9 mouse cellular contexts compared by ENCODE assay signal in genomic region chr5:115534856-115535255, GRCm38 (mm10). TPM values are rescaled to one million over a fixed set of nuclear protein-coding genes. Genes with fewer than 3 reads are reported as not detected.
DNase-seq lines count a peak whose midpoint lies in the region; ATAC-seq and TF ChIP-seq lines count a peak whose summit lies in the region.
"Had no signal": no experiment of that assay in that cellular context is flagged by ENCODE, and none has a peak within 500 bp of the region (broad histone marks: within the 10 kb centered on the region; RNA-seq: fewer than 3 reads in every experiment).

No protein-coding gene starts in this region.

- peak; percentile 47 for ATAC-seq in granulocyte monocyte progenitor cell, adult 5-6 weeks (replicated peaks; ENCODE audit: poor library complexity, severe bottlenecking)
- ATAC-seq in liver, embryonic 11.5 days (replicated peaks; ENCODE audit: low FRiP score) = no peak
- no peak for ATAC-seq in stomach, embryonic 15.5 days (ENCODE audit: insufficient read depth, low FRiP score, low read depth)
- no peak for ATAC-seq in forebrain, postnatal 0 days

- H3K9me3 ChIP-seq in liver, embryonic 11.5 days (ENCODE audit: control insufficient read depth, low read length) = no peaks in the 10 kb centered on the region
- H3K9me3 ChIP-seq in stomach, embryonic 15.5 days = no peaks in the 10 kb centered on the region
- H3K9me3 ChIP-seq in forebrain, postnatal 0 days (ENCODE audit: low read length) = no peaks in the 10 kb centered on the region
- H3K9me3 ChIP-seq: neural tube, embryonic 13.5 days had no signal

- 8% methylated on average over 8 of the region's 8 CpGs for WGBS in spleen, adult 2 months
- WGBS in liver, embryonic 11.5 days = 19% methylated on average over 8 of the region's 8 CpGs
- 31% methylated on average over 8 of the region's 8 CpGs for WGBS in stomach, embryonic 15.5 days
- 65% methylated on average over 8 of the region's 8 CpGs for WGBS in forebrain, postnatal 0 days

- peak overlapping the region; percentile 34; the same call in 1 of the 2 replicates for H3K9ac ChIP-seq in liver, embryonic 11.5 days (ENCODE audit: low read depth, low read length)
- H3K9ac ChIP-seq in stomach, embryonic 15.5 days = no peak overlapping the region
- H3K9ac ChIP-seq in forebrain, postnatal 0 days = no peak overlapping the region

- no peaks in the 10 kb centered on the region for H3K27me3 ChIP-seq in spleen, adult 2 months (ENCODE audit: control insufficient read depth, insufficient read depth, low read length)
- no peaks in the 10 kb centered on the region for H3K27me3 ChIP-seq in liver, embryonic 11.5 days (replicated peaks; ENCODE audit: control insufficient read depth, insufficient read depth, low read length)
- no peaks in the 10 kb centered on the region for H3K27me3 ChIP-seq in stomach, embryonic 15.5 days (replicated peaks)
- no peaks in the 10 kb centered on the region for H3K27me3 ChIP-seq in forebrain, postnatal 0 days (ENCODE audit: insufficient read depth, low read length)
- H3K27me3 ChIP-seq: neural tube, embryonic 13.5 days had no signal

- H3K4me2 ChIP-seq in liver, embryonic 11.5 days = peak overlapping the region; percentile 53
- H3K4me2 ChIP-seq in stomach, embryonic 15.5 days = peak overlapping the region; percentile 26
- H3K4me2 ChIP-seq in forebrain, postnatal 0 days (ENCODE audit: low read depth) = no peak overlapping the region

- no peak for DNase-seq in spleen, adult 2 months (ENCODE audit: low read depth in 1 of 2, low spot score in 2 of 2)
- DNase-seq in spleen, postnatal 10 days (ENCODE audit: low spot score in 2 of 2) = no peak
- DNase-seq in liver, embryonic 11.5 days (ENCODE audit: low spot score) = no peak
- no peak for DNase-seq in right cerebral cortex, postnatal 14 days
- no peak for DNase-seq in forebrain, postnatal 0 days
- no peak for DNase-seq in left cerebral cortex, postnatal 25 days (ENCODE audit: low spot score in 2 of 2)

- peak overlapping the region; percentile 67 for H3K27ac ChIP-seq in spleen, adult 2 months (ENCODE audit: insufficient read depth, low read length)
- H3K27ac ChIP-seq in liver, embryonic 11.5 days (ENCODE audit: low read depth, low read length) = peak overlapping the region; percentile 61
- peak overlapping the region; percentile 67 for H3K27ac ChIP-seq in stomach, embryonic 15.5 days
- no peak overlapping the region for H3K27ac ChIP-seq in forebrain, postnatal 0 days (ENCODE audit: low read depth, low read length)

- no peak overlapping the region for H3K4me3 ChIP-seq in spleen, adult 2 months (ENCODE audit: extremely low read depth, insufficient read depth, insufficient read length)
- no peak overlapping the region for H3K4me3 ChIP-seq in liver, embryonic 11.5 days (ENCODE audit: low read depth, low read length)
- no peak overlapping the region for H3K4me3 ChIP-seq in stomach, embryonic 15.5 days (replicated peaks)
- no peak overlapping the region for H3K4me3 ChIP-seq in forebrain, postnatal 0 days (ENCODE audit: low read depth, low read length)
- H3K4me3 ChIP-seq: neural tube, embryonic 13.5 days had no signal

- no peaks in the 10 kb centered on the region for H3K36me3 ChIP-seq in spleen, adult 2 months (ENCODE audit: control insufficient read depth, insufficient read depth, low read length)
- no peaks in the 10 kb centered on the region for H3K36me3 ChIP-seq in liver, embryonic 11.5 days (ENCODE audit: control insufficient read depth, insufficient read depth, low read length)
- H3K36me3 ChIP-seq in stomach, embryonic 15.5 days = no peaks in the 10 kb centered on the region
- H3K36me3 ChIP-seq in forebrain, postnatal 0 days (ENCODE audit: insufficient read depth) = no peaks in the 10 kb centered on the region
- H3K36me3 ChIP-seq: neural tube, embryonic 13.5 days had no signal

- peaks cover 45% of the 10 kb centered on the region for H3K4me1 ChIP-seq in spleen, adult 2 months (ENCODE audit: control insufficient read depth, insufficient read depth, insufficient read length)
- H3K4me1 ChIP-seq in liver, embryonic 11.5 days (replicated peaks; ENCODE audit: control insufficient read depth, insufficient read depth, low read length) = peaks cover 84% of the 10 kb centered on the region
- H3K4me1 ChIP-seq in stomach, embryonic 15.5 days = peaks cover 72% of the 10 kb centered on the region
- H3K4me1 ChIP-seq in forebrain, postnatal 0 days (ENCODE audit: insufficient read depth) = no peaks in the 10 kb centered on the region

- TF ChIP-seq CTCF in spleen, adult 2 months (IDR thresholded peaks at IDR 0.05; ENCODE audit: extremely low read depth, insufficient read depth, insufficient read length, insufficient replicate concordance) = no peak
- no peak for TF ChIP-seq CTCF in forebrain, postnatal 0 days (IDR thresholded peaks at IDR 0.05; ENCODE audit: low read depth)

- intact Hi-C loops in left cerebral cortex, postnatal 25 days (cut with DNase I) = no loop called here

- TF ChIP-seq POLR2A in spleen, adult 2 months (IDR thresholded peaks at IDR 0.05; ENCODE audit: low read depth, low read length) = no peak

RNA-seq across cellular contexts. Expression of gene Rplp0, which starts 24.4 kb away (rescaled TPM):
- 2,439 and 2,476 TPM in 2 replicates for polyA plus RNA-seq in spleen, adult 2 months (2012; rRNA removed)
- total RNA-seq in granulocyte monocyte progenitor cell, adult 5-6 weeks (2014; fragmentation: Nextera tagmentation) = 2,324 and 2,796 TPM in 2 replicates
- 1,887 and 2,078 TPM in 2 replicates for total RNA-seq in granulocyte monocyte progenitor cell, adult 5-6 weeks (2017)
- 2,436 and 2,466 TPM in 2 replicates for polyA plus RNA-seq in liver, embryonic 11.5 days (2014; fragmentation: Nextera tagmentation; extraction: Ambion mirVana)
- 1,425 and 1,562 TPM in 2 replicates for polyA plus RNA-seq in stomach, embryonic 15.5 days (2015; fragmentation: Nextera tagmentation; extraction: Ambion mirVana)
- total RNA-seq in forebrain, postnatal 0 days (2014; rRNA removed) = 1,794 and 2,056 TPM in 2 replicates
- 842 and 978 TPM in 2 replicates for polyA plus RNA-seq in forebrain, postnatal 0 days (2015; fragmentation: Nextera tagmentation; extraction: Ambion mirVana)
- 100 to 1,000 TPM; 208 to 218 TPM for total RNA-seq in left cerebral cortex, postnatal 25 days (2021)

RNA-seq across cellular contexts. Expression of gene Pxn, which starts 28.4 kb away (rescaled TPM):
- 63.8 and 76.1 TPM in 2 replicates for polyA plus RNA-seq in spleen, adult 2 months (2012; rRNA removed)
- total RNA-seq in granulocyte monocyte progenitor cell, adult 5-6 weeks (2014; fragmentation: Nextera tagmentation) = 56.2 and 57.1 TPM in 2 replicates
- 110 and 111 TPM in 2 replicates for total RNA-seq in granulocyte monocyte progenitor cell, adult 5-6 weeks (2017)
- 12.4 and 14.0 TPM in 2 replicates for polyA plus RNA-seq in liver, embryonic 11.5 days (2014; fragmentation: Nextera tagmentation; extraction: Ambion mirVana)
- 37.0 and 43.0 TPM in 2 replicates for polyA plus RNA-seq in stomach, embryonic 15.5 days (2015; fragmentation: Nextera tagmentation; extraction: Ambion mirVana)
- total RNA-seq in forebrain, postnatal 0 days (2014; rRNA removed) = 23.5 and 29.8 TPM in 2 replicates
- 14.1 and 14.8 TPM in 2 replicates for polyA plus RNA-seq in forebrain, postnatal 0 days (2015; fragmentation: Nextera tagmentation; extraction: Ambion mirVana)
- total RNA-seq in left cerebral cortex, postnatal 25 days (2021) = 10 to 100 TPM; 19.9 to 21.0 TPM

RNA-seq across cellular contexts. Expression of gene Gcn1l1, which starts 30.2 kb away (rescaled TPM):
- polyA plus RNA-seq in spleen, adult 2 months (2012; rRNA removed) = 48.3 and 61.8 TPM in 2 replicates
- total RNA-seq in granulocyte monocyte progenitor cell, adult 5-6 weeks (2014; fragmentation: Nextera tagmentation) = 26.9 and 43.5 TPM in 2 replicates
- 33.4 and 37.4 TPM in 2 replicates for total RNA-seq in granulocyte monocyte progenitor cell, adult 5-6 weeks (2017)
- polyA plus RNA-seq in liver, embryonic 11.5 days (2014; fragmentation: Nextera tagmentation; extraction: Ambion mirVana) = 51.0 and 55.6 TPM in 2 replicates
- polyA plus RNA-seq in stomach, embryonic 15.5 days (2015; fragmentation: Nextera tagmentation; extraction: Ambion mirVana) = 34.9 and 36.4 TPM in 2 replicates
- total RNA-seq in forebrain, postnatal 0 days (2014; rRNA removed) = 51.9 and 74.4 TPM in 2 replicates
- 19.4 and 22.4 TPM in 2 replicates for polyA plus RNA-seq in forebrain, postnatal 0 days (2015; fragmentation: Nextera tagmentation; extraction: Ambion mirVana)
- 10 to 100 TPM; 61.4 to 75.7 TPM for total RNA-seq in left cerebral cortex, postnatal 25 days (2021)

RNA-seq across cellular contexts. Expression of gene Sirt4, which starts 50.3 kb away (rescaled TPM):
- 19.6 and 28.2 TPM in 2 replicates for polyA plus RNA-seq in spleen, adult 2 months (2012; rRNA removed)
- 9.2 and 23.1 TPM in 2 replicates for total RNA-seq in granulocyte monocyte progenitor cell, adult 5-6 weeks (2014; fragmentation: Nextera tagmentation)
- 2.9 and 7.1 TPM in 2 replicates for total RNA-seq in granulocyte monocyte progenitor cell, adult 5-6 weeks (2017)
- 14.8 and 15.2 TPM in 2 replicates for polyA plus RNA-seq in liver, embryonic 11.5 days (2014; fragmentation: Nextera tagmentation; extraction: Ambion mirVana)
- 21.7 and 26.6 TPM in 2 replicates for polyA plus RNA-seq in stomach, embryonic 15.5 days (2015; fragmentation: Nextera tagmentation; extraction: Ambion mirVana)
- 34.5 and 36.3 TPM in 2 replicates for total RNA-seq in forebrain, postnatal 0 days (2014; rRNA removed)
- 18.3 and 18.8 TPM in 2 replicates for polyA plus RNA-seq in forebrain, postnatal 0 days (2015; fragmentation: Nextera tagmentation; extraction: Ambion mirVana)
- total RNA-seq in left cerebral cortex, postnatal 25 days (2021) = 10 to 100 TPM; 31.1 to 34.0 TPM
